Mouse (Mus musculus) left cerebral cortex, postnatal 25 days (tissue): ENCODE data around the gene Cmya5. TPM values are rescaled to one million over a fixed set of nuclear protein-coding genes. Genes with fewer than 3 reads are reported as not detected.
"Not testable (repeated sequence)": the region's sequence is repeated elsewhere in the genome, so short reads cannot be mapped to it uniquely, and the experiment has no call there.

Experiments used
- DNase-seq, 2 experiments: peaks; one replicate each; pipeline ENCODE4 v3.0.0; 2022; ENCODE audit warnings: low spot score in 2 of 2, mixed read lengths in 1 of 2
- intact Hi-C: fragments of 180-260 bp; cut with DNase I; formaldehyde crosslinking; loops from one replicate; pipeline ENCODE4 v1.15.1; 2025
- total RNA-seq, 2 experiments: library from RNA; stranded (reverse); gene quantifications; 2 replicates each; pipeline ENCODE4 v1.2.3; 2021

Cmya5 gene
- 1 to 10 TPM; 4.4 to 4.7 TPM for total RNA-seq

DNA sequence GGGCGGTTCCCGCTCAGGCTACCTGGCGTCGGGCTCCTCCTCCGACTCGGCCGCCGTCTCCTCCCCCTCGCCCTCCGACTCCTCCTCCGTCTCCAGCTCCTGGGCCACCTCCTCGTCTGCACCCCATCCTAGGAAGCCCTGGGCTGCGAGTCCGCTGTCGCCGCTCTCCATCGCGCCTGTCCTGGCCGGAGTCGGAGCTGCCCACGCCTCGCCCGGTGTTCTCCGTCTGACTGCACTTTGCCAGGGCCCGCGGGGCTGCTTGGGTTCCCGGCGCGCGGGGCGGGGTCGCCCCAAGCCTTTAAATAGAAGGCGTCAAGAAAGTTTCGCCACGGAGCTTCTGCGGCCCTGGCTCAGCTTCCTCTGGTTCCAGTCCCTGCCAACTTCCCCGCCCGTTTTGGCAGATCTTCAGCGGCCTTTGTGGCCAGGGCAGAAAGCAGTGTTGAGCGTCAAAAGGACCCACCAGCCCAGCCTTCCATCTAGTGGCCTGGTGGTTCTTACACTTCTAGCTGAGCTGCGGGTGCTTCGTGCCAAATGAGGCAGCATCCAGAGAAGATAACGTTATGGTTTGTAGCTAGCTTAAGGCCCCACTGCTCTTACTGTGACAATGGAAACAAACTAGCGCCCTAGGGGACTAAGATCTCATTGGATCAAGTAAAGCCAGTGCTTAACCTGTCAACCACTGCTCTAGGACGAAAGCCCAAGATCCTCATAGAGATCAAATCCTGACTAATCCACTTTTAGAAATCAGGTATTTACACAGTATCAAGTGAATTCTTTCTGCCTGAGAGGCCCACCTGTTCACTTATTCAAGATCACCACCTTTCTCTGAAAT is at the start of gene Cmya5:
TSS of gene Cmya5 (minus strand) at position 389 of the 832 bp plus-strand sequence.
- intact Hi-C loops, result loop anchor here (1.0 to 5.0 kb wide), 2 partner anchors 142 to 159 kb away; no protein-coding TSS in a partner anchor
- DNase-seq, result peak; percentile 72 to 85

GRCm38 (mm10) chr13:93192646-93193026 is 48.1 kb upstream of the Cmya5 start:
- intact Hi-C loops, result loop anchor here (5.0 to 10.0 kb wide), 4 partner anchors 110 to 438 kb away; no protein-coding TSS in a partner anchor

DNA sequence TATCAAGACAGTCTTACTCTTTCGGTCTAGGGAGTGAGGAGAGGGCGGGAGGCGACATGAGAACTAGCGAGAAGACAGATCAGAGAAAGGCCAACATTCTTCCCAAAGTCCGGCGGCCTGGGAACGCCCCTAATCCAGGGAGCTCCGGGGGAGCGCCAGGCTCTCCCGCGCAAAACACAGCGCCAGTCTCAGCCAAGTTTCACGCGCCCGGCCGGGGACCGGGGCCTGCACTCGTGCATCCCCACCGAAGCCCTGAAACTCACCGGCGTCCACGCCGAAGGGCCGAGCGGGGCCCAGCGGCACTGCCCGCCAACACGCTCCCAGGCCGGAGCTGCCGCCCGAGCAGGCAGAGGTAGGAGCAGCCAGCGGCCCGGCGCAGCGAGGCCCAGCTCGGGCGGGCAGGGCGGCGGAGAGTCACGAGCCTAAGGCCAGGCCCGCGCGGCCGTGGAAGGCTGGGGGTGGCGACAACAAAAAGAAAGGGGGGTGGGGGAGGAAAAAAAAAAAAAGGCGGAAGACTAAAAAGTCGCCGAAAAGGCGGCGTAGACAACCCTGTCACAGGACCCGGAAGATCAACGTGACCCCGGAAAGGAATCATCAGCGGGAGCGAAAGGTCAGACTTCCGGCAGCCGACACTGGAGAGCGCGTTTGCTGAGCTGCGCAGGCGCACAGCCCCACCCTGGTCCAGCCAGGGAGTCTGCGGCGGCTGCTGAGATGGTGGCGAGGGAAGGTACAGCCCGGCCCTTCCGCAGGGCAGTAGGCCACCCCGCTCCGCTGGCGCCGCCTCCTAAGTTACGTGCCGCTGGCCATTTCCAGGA is 47.5 kb upstream of the Cmya5 start, which contains the start of gene Tent2:
TSS of gene Tent2 (minus strand) at position 555 of the 815 bp plus-strand sequence.
- intact Hi-C loops, result loop anchor here (5.0 to 10.0 kb wide), 4 partner anchors 110 to 437 kb away; no protein-coding TSS in a partner anchor
- DNase-seq, result peak; percentile 94 to 98

More at GRCm38 (mm10) chr13:93192646-93193026, 48.1 kb upstream of the Cmya5 start:
- no peak for DNase-seq

GRCm38 (mm10) chr13:93189416-93189815 is 44.9 kb upstream of the Cmya5 start:
- intact Hi-C loops, result no loop called here
- no peak for DNase-seq

- intact Hi-C loops, result no loop called here
- DNase-seq, result no peak
Observed at GRCm38 (mm10) chr13:93188738-93189137, 44.2 kb upstream of the Cmya5 start.

DNA sequence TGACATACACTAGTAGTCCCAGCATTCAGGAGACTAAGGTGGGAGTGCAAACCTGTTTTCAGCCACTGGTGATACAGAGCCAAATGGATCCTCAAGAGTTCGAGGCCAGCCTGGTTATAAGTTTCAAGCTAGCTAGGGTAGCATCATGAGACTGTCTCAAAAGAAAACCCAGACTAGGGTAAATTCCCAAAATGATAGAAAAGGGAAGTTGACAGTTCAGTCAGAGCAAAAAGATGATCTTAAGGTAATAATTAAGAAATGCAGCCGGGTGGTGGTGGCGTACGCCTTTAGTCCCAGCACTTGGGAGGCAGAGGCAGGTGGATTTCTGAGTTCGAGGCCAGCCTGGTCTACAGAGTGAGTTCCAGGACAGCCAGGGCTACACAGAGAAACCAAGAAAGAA is 43.3 kb upstream of the Cmya5 start:
- DNase-seq, intact Hi-C loops: not testable (repeated sequence)

- DNase-seq, result no peak
- intact Hi-C loops, result no loop called here
Observed at GRCm38 (mm10) chr13:93180351-93180750, 35.8 kb upstream of the Cmya5 start.

DNA sequence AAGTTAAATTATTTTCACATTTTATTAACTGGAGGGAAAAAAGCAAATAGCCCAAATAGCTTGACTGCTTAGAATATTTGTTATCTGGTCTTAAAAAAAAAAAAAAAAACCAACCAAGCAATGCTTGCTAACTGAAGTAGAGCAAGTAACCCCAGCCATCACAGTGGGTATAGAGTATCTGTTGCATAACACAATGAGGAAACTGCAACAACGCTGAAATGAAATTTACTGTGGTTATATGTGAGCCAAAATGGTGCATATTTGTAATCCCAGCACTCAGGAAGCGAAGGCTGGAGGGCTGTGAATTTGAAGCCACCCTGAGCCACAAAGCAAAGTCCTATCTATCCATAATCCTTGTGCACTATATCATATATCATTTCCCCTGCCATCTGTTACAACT is 35.0 kb upstream of the Cmya5 start:
- intact Hi-C loops, result no loop called here
- no peak for DNase-seq

- intact Hi-C loops, result no loop called here
- DNase-seq, result no peak
Observed at GRCm38 (mm10) chr13:93177571-93177970, 33.0 kb upstream of the Cmya5 start.

DNA sequence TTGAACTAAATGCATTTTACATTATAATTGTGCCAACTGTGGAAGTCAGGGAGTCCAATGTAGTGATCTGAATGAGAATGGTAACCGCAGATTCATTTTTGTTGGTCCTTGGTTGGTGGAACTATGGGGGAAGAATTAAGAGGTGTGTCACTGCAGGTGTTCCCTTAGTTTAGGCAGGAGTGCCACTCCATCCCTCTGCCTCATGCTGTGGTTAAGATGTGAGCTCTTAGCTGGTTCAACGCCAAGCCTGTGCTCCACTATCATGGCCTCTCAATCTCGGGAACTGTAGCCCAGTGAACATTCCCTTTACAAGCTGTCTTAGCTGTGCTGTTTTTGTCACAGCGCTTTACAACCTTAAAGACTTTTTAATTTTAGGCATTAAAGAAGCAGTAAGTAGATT is 18.8 kb upstream of the Cmya5 start:
- intact Hi-C loops, result no loop called here
- DNase-seq, result no peak

GRCm38 (mm10) chr13:93162456-93162855 is 17.9 kb upstream of the Cmya5 start:
- no peak for DNase-seq
- intact Hi-C loops, result no loop called here

GRCm38 (mm10) chr13:93158261-93158660 is 13.7 kb upstream of the Cmya5 start:
- intact Hi-C loops, result no loop called here
- DNase-seq, result no peak

DNA sequence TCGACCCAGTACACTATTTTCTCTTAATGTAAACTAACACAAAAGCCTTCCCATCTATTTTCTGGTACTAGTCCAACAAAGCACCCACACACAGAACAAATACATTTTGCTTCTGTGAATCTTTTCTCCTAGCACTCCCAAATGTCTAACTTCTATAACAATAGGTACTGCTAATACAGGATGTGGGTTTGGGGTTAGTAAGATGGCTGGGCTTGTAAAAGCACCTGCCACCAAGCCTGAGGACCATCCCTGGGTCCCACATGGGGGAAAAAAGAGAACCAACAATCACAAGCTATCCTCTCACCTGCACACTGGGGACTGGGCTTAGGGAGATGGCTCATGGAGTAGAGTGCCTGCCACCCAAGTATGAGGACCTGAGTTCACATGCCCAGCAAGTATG is 8.8 kb upstream of the Cmya5 start:
- DNase-seq, result no peak
- intact Hi-C loops, result no loop called here

DNA sequence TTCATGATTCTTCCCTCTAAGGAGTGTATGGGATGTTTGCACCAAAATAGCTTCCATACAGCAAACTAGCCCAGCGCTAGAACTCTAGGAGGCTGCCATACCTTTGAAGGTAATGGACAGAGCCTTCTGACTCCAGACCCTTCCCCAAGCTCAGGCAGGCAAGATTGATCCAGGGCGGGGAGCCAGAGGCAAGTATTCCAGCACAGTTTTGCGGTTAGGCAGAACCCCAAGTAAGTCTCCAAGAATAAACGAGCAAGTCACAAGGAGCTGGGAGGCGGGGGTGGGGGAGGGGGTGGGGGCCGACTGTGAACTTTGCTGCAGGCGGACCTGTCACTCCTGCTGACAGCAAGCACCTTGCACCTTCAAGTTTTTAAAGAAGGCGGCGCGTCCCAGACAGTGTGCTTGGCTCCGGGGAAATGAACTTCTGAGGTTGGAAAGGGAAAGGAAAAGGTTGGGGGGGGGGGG is 673 bp downstream of the Cmya5 start:
- intact Hi-C loops, result loop anchor here (1.0 to 5.0 kb wide), 2 partner anchors 142 to 159 kb away; no protein-coding TSS in a partner anchor
- DNase-seq, result peak in 1 of 2 experiments; percentile 39

DNA sequence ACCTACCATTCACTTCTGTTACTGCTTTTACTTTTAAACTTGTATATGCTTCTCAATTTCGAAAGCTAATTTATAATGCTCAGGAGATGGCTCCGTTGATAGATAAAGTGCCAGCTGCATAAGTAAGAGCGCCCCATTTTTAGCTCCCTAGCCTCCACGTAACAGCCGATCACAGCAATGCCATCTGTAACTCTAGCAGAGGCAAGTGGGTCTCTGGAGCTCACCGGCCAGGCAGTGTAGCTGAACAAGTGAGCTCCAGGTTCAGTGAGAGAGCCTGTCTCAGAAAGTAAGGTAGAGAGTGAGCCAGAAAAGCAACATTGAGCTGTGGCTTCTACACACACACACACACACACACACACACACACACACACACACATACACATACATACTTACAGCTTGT is 3.3 kb downstream of the Cmya5 start:
- intact Hi-C loops, result loop anchor here (5.0 kb wide), 1 partner anchor 139 kb away; no protein-coding TSS in a partner anchor
- DNase-seq, result no peak

DNA sequence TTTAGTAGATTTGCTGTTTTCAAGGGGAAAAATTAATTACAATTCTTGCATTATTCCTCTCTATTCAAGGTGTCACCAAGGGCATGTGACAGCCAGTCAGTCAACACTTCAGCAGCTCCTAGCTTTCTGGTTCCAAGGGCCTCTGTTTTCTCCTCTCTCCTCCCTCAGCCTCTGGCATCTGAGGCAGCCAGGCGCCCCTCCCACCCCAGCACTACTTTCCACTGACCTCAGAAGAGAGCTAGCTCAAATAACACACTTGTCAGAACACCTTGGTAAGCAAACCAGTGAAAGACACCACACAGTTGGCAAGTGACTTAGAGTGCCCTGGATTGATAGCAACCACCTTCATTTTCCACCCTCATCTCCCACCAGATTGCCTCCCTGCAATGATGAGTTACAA is 6.5 kb downstream of the Cmya5 start:
- intact Hi-C loops, result no loop called here
- no peak for DNase-seq

- intact Hi-C loops, result no loop called here
- DNase-seq, result no peak
Observed at GRCm38 (mm10) chr13:93137098-93137497, 7.4 kb downstream of the Cmya5 start.

DNA sequence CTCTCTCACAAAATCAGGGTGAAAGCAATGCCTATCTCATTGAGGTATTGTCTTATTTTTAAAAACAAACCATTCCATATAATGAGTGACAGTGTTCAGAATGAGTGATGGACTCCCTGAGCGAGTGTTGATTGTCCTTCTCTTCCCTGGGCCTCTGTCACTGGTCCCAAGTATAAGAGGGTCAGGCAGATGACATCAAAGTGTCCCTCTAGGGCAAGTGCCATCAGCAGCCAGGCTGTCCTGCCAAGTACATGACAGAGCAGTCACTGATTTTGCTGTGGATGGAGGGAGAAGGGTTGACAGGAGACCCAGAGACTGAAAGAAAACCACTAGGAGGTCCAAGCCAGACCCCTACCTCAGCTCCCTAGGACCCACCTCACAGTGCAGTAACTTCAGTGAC is 8.3 kb downstream of the Cmya5 start:
- no peak for DNase-seq
- intact Hi-C loops, result no loop called here

GRCm38 (mm10) chr13:93135501-93135900 is 9.0 kb downstream of the Cmya5 start:
- DNase-seq, result no peak
- intact Hi-C loops, result no loop called here

GRCm38 (mm10) chr13:93130674-93131073 is 13.8 kb downstream of the Cmya5 start:
- intact Hi-C loops, result no loop called here
- no peak for DNase-seq
